Mouse (Mus musculus) CD4-positive, CD25-positive, alpha-beta regulatory T cell, adult 4 months (primary cell): ENCODE data around the gene Fbp2. TPM values are rescaled to one million over a fixed set of nuclear protein-coding genes. Genes with fewer than 3 reads are reported as not detected.
"Not testable (repeated sequence)": the region's sequence is repeated elsewhere in the genome, so short reads cannot be mapped to it uniquely, and the experiment has no call there.

ENCODE experiments used
- ATAC-seq: one replicate; pipeline ENCODE4 v1.8.0; 2017
- polyA plus RNA-seq, 2 experiments: library from polyadenylated mRNA; unstranded; fragments of 100-300 nt; shearing (Covaris generic); gene quantifications; one replicate each; pipeline ENCODE4 v1.2.1; 2017

Fbp2 gene
- polyA plus RNA-seq, 2 experiments from 2014 or later = not detected

DNA sequence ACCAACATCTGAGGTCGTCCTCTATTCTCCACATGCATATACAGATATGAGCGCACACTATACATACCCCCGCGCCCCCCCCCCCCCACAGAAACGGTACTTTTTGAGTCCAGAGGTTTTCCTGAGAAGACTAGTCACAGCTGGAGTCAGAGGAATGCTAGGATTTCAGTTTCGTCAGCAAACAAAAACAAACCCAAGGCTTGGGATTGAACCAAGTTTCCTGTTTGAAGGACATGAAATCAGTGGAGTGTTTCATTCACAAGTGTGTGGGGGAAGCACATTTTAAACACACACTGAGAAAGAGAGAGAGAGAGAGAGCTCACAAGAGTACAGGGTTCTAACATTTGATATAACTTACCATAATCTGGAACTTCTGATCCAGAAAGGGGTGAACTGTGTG is 5.5 kb upstream of the Fbp2 start:
- ATAC-seq = no peak

DNA sequence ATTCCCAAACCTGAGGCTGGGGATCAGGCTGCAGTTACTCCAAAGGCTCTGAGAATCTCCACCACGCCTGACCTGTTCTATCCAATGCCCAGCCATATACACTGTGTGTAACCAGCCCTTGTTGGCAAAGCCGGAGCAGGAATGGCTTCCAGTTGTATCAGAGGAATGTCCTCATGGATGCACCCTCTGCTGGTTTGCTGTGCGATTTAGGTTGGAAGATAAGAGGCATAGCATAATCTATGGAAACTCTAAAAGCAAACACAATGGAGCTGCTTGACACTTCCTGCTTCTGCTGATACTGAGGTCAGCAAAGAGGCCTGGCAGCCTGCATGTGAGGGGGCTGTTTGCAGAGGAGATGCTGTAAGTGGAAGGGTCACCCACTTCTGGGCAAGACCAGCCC is 4.7 kb upstream of the Fbp2 start:
- ATAC-seq = no peak

DNA sequence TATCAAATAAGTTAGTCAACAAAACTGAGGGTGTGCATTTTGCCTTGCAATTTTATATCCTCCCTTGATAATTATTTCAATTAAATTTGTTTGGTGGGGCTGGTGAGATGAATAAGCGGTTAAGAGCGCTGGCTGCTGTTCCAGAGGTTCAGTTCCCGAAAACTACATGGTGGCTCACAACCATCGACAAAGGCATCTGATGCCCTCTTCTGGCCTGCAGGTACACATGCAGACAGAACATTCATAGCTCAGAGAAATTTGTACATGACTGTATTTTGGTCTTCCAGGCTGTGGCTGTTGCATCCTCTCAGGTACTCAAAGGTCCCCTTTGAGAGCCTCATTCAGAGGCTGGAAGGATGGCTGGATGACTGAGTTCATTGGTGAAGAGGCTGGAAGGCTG is 1.8 kb upstream of the Fbp2 start:
- no peak for ATAC-seq

DNA sequence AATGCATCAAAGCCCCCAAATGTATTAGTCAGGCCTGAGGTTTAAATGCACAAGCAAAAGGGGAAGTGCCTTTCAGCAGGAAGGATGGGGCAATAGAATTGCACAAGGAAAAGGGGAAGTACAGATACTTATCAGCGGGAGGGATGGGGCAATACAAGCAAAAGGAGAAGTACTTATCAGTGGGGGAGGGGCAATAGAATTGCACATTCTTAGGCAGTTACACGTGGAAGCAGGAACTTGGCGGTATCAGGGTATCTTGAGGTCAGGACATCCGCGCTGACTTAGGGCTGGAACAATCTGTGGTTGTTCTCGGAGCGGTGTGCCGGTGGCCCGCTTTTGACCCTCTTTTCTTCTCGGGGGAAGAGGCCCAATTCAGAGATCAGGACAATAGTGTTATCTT is 1.0 kb upstream of the Fbp2 start:
- not testable (repeated sequence) for ATAC-seq

DNA sequence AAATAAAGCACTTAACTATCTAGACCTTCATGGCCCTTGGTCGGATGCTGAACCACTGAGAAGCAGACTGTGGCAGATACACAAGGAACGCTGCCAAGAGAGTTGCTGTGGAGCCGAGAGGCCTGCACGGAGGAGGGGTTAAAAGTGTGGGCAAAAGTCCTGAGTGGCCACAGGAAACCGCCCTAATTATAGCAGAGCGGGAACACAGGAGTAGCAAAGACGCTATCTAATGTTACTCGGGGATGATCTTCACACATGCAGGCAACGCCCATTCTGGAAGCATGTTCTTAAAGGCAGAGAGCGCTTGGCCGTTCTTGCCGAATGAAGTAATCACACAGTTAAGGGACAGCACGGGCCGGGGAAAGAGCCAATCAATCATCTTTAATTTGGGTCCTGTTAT is 1.4 kb downstream of the Fbp2 start:
- no peak for ATAC-seq

DNA sequence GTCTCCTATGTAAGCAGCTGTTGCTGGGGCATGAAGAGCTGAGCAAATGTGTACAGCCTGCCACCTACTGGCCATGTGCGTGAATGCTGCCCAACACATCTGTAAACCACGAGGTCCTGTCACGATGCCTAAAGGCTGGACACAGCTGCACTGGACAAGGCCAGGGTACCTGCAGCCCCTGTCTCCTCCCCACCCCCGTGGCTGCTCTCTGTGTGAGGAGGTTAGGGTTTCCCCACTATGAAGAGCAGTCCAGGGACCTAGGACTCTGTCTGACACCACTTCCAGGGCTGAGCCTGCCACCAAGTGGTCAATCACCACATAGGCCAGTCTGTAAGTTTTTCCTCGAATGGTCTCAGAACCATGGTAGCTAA is 1.9 kb downstream of the Fbp2 start:
- ATAC-seq = peak; percentile 95

DNA sequence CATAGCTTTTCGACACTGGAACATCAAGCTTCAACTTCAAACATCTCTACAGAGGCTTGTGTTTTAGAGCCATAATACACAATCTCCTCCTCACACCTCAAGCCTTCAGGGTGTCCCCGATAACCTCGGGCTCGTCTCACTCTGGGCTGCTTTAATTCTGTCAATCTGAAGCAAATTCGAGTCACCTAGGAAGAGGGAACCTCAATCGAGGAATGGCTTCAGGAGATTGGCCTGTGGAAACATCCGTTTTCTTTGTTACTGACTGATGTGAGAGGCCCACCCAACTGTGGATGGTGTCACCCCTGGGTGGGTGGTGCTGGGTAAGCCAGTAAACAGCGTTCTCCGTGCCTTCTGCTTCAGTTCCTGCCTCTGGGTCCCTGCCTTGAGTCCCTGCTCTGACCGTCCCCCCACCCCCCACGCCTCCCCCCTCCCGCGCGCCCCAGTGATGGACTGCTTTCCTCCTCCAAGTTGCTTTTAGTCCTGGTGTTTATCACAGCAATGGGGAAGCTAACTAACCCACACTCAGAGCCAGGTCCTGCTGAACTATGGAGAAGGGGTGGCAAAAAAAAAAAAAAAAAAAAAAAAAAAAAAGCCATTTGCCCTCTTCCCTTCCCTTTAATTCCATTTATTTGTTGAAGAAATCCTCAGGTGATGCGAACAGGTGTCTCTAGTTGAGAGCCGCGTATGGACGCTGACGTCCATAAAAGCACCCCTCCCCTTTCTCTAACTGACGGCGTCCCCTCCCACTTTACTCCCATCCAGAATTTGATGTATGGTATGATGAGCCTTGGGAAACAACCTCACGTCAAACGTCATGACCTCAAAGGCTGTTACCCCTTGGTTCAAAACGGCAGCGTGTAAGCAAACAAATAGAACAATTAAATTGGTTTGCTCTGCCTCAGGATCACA is 2.6 kb downstream of the Fbp2 start:
- peak; percentile 19 for ATAC-seq

DNA sequence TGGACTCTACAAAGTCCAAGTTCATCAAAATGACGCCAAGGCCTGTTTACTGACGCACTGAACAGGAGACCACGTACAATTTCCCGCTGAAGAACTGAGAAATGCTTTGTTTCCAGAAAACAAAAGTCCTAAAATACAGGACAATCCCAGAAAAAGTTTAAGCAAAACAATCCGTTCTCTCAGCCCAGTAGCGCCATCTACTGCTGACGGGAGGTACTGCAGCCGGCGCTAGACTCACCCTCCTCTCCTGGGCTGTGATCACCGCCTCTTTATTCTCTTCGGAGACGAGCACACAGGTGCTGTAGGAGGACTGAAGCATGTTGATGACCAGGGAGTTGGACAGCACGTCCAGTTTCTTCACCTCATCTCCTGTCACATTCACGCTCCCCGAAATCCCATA is 3.6 kb downstream of the Fbp2 start:
- peak; percentile 46 for ATAC-seq

DNA sequence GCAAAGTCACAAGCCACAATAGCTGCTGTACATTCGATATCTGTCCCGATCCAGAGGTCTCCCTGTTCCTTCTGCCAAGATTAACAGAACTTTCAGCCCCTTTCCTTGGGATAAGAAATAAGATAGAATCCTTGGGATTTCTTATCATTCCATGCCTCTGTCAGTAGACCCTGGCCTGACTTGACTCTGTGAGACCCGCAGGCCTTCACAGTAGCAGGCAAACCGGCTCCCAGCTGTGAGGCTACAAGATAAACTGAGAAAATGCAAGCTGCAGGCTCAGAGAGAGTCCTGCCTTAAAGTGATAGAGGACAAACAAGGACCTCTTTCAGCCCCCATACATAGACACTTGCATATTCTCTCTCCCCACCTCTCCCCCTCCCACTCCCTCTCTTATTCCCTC is 24.9 kb downstream of the Fbp2 start:
- ATAC-seq = no peak

DNA sequence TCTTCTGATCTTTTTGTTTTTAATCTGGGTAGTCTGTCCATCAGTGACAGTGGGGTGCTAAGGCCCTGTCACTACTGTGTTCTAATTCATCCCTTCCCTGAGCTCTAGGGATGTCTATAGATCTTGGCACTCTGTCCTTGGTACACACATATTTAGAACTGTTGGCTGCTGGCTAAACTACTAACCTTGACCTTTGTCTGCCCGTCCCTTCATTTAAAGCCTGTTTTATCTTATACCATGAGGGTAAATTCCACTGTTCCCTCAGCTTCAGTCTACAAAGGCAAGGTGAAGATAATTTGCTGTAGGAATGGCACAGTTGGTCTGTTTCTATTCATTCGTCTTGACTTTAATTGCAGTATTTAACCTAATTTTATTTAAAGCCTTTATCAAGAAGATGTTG is 26.0 kb downstream of the Fbp2 start:
- ATAC-seq = no peak

DNA sequence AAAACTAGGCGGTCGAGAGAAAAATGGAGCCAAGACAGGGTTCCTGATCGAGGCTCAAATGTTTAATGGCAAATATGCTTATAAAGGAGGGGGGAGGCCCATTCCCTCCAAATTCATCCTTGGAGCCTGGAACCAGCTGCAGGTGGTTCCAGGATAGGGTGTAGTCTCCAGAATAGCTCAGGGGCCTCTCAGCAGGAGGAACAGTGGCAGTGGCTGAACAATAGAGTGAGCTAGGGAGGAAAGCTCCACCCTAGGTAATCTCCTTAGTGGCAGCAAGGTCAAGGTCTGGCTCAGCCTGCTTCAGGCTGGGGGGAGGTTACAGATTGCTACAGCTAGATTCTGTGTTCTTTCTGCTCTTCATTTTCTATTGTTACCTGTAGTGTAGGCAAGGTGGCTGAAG is 42.5 kb downstream of the Fbp2 start:
- ATAC-seq = not testable (repeated sequence)

DNA sequence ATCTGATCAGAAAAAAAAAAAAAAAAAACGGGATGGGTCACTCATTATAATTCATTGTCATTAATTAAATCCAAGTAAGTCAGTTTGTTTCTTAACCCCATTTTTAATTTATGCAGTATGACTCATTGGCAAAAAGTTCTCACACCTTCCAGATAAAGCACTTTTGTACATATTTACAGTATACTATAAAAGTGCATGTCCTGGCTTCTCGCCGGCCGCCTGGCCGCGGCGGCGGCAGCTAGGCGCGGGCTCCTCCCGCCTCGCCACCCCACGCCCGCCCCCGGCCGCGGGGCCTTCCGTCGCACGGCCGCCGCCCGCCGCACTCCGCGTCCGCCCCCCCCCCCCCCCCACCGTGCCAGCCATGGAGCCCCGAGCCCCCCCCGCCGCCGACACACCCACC is 45.5 kb downstream of the Fbp2 start:
- ATAC-seq = no peak

DNA sequence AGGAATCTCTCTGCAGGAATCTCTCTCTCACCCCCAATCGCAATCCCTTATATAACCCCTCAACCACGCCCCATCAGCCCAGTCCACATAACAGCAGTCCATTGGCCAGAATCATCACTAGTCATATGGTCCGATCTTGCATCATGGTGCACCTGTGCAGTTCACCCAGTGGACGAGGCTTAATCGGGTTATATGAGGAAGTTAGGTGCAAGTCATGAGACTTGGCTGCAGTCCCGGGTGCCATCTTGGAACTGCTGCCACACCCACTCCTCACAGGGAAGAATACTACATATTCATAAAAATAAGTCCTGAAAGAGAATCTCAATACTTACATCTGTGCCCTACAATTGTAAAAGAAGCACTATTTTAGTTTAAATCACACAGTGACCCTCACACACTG is 50.2 kb downstream of the Fbp2 start:
- ATAC-seq = not testable (repeated sequence)

Other genes starting within 250 kb of the Fbp2 start
- 1 to 10 TPM; 2.3 to 3.3 TPM for gene 6720489N17Rik, start 234.2 kb downstream of the Fbp2 start, polyA plus RNA-seq
- 10 to 100 TPM in 1 of 2 experiments, 1 to 10 TPM in 1; 9.4 to 12.7 TPM for gene Platr25, start 97.7 kb downstream of the Fbp2 start, polyA plus RNA-seq
- gene Gm5141, start 72.6 kb downstream of the Fbp2 start, polyA plus RNA-seq = 1 to 10 TPM; 4.1 to 7.4 TPM
- not detected for gene Fbp1, start 29.9 kb upstream of the Fbp2 start, polyA plus RNA-seq
- 100 to 1,000 TPM; 224 to 233 TPM for gene 2010111I01Rik, start 106.5 kb upstream of the Fbp2 start, polyA plus RNA-seq